Mouse (Mus musculus): ENCODE results near the gene Spink2. TPM values are rescaled to one million over a fixed set of nuclear protein-coding genes. Genes with fewer than 3 reads are reported as not detected.
"Not testable (repeated sequence)": the region's sequence is repeated elsewhere in the genome, so short reads cannot be mapped to it uniquely, and the experiment has no call there.

The Spink2 gene
- polyA plus RNA-seq, 1 experiment from 2014 or later, result not detected

DNA sequence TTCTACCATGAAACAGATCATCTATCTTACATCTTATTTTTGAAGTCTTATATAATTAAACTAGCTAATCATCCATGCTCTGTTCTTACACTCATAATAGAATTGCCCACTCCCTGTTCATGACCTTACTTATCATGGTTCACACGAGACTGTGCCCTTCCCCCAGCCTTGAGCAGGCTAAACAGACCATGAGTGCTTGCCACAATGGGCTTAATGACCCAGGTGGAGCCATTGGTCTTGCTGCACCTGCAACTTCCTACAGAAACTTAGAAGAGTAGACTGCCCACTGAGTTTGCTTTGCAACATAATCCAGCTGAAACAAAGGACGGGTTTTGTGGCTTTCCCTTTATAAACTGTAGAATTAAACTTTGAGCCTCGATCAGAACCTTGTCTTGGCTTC lies 22.5 kb downstream of the Spink2 start:
- H3K9ac ChIP-seq (replicated peaks; ENCODE audit: low read length), result no peak overlapping the region
- DNase-seq (no peak), ATAC-seq (ENCODE audit: low FRiP score, low TSS enrichment) (no peak)
- H3K9me3 ChIP-seq (ENCODE audit: control insufficient read depth, low read length), result no peaks in the 10 kb centered on the region; the same call in 1 of the 2 replicates
- no peaks in the 10 kb centered on the region for H3K36me3 ChIP-seq (ENCODE audit: control insufficient read depth, insufficient read depth, low read length)
- WGBS, result 59% methylated on average over 3 of the region's 3 CpGs
- H3K27me3 ChIP-seq (ENCODE audit: control insufficient read depth, insufficient read depth, low read length), result no peaks in the 10 kb centered on the region
- no peaks in the 10 kb centered on the region for H3K4me1 ChIP-seq (ENCODE audit: control insufficient read depth, insufficient read depth, low read length)
- H3K27ac ChIP-seq (replicated peaks; ENCODE audit: low read depth, low read length), result no peak overlapping the region
- H3K4me2 ChIP-seq (ENCODE audit: low read length), result no peak overlapping the region
- no peak overlapping the region for H3K4me3 ChIP-seq (replicated peaks; ENCODE audit: low read depth, low read length)

- no peak for ATAC-seq (ENCODE audit: low FRiP score, low TSS enrichment)
- no peaks in the 10 kb centered on the region; the same call in 1 of the 2 replicates for H3K9me3 ChIP-seq (ENCODE audit: control insufficient read depth, low read length)
- no peaks in the 10 kb centered on the region for H3K4me1 ChIP-seq (ENCODE audit: control insufficient read depth, insufficient read depth, low read length)
- H3K9ac ChIP-seq (replicated peaks; ENCODE audit: low read length), result no peak overlapping the region
- H3K36me3 ChIP-seq (ENCODE audit: control insufficient read depth, insufficient read depth, low read length), result no peaks in the 10 kb centered on the region
- H3K27ac ChIP-seq (replicated peaks; ENCODE audit: low read depth, low read length), result no peak overlapping the region
- WGBS, result 81% methylated on average over 3 of the region's 3 CpGs
- H3K4me2 ChIP-seq (ENCODE audit: low read length), result no peak overlapping the region
- H3K4me3 ChIP-seq (replicated peaks; ENCODE audit: low read depth, low read length), result no peak overlapping the region
- no peak for DNase-seq
- H3K27me3 ChIP-seq (ENCODE audit: control insufficient read depth, insufficient read depth, low read length), result no peaks in the 10 kb centered on the region
Observed at GRCm38 (mm10) chr5:77185351-77185750, 25.9 kb downstream of the Spink2 start.

GRCm38 (mm10) chr5:77183876-77184275 lies 27.4 kb downstream of the Spink2 start:
- not testable (repeated sequence) for ATAC-seq (ENCODE audit: low FRiP score, low TSS enrichment); H3K9me3 ChIP-seq (ENCODE audit: control insufficient read depth, low read length); H3K36me3 ChIP-seq (ENCODE audit: control insufficient read depth, insufficient read depth, low read length); H3K9ac ChIP-seq (replicated peaks; ENCODE audit: low read length); H3K4me2 ChIP-seq (ENCODE audit: low read length); H3K4me1 ChIP-seq (ENCODE audit: control insufficient read depth, insufficient read depth, low read length); H3K4me3 ChIP-seq (replicated peaks; ENCODE audit: low read depth, low read length); DNase-seq; H3K27me3 ChIP-seq (ENCODE audit: control insufficient read depth, insufficient read depth, low read length); H3K27ac ChIP-seq (replicated peaks; ENCODE audit: low read depth, low read length)
- WGBS, result 74% methylated on average over 5 of the region's 5 CpGs

- Histone ChIP-seq H3K36me3 (ENCODE audit: control insufficient read depth, insufficient read depth, low read length) (no peaks in the 10 kb centered on the region), H3K27me3 (ENCODE audit: control insufficient read depth, insufficient read depth, low read length) (no peaks in the 10 kb centered on the region), H3K4me1 (ENCODE audit: control insufficient read depth, insufficient read depth, low read length) (no peaks in the 10 kb centered on the region), H3K9ac (replicated peaks; ENCODE audit: low read length) (no peak overlapping the region), H3K4me2 (ENCODE audit: low read length) (no peak overlapping the region), H3K4me3 (replicated peaks; ENCODE audit: low read depth, low read length) (no peak overlapping the region), H3K27ac (replicated peaks; ENCODE audit: low read depth, low read length) (no peak overlapping the region), H3K9me3 (ENCODE audit: control insufficient read depth, low read length) (no peaks in the 10 kb centered on the region)
- DNase-seq (no peak), ATAC-seq (ENCODE audit: low FRiP score, low TSS enrichment) (no peak)
- 46% methylated on average over 1 of the region's 1 CpGs for WGBS
Observed at GRCm38 (mm10) chr5:77183338-77183737, 27.9 kb downstream of the Spink2 start.

DNA sequence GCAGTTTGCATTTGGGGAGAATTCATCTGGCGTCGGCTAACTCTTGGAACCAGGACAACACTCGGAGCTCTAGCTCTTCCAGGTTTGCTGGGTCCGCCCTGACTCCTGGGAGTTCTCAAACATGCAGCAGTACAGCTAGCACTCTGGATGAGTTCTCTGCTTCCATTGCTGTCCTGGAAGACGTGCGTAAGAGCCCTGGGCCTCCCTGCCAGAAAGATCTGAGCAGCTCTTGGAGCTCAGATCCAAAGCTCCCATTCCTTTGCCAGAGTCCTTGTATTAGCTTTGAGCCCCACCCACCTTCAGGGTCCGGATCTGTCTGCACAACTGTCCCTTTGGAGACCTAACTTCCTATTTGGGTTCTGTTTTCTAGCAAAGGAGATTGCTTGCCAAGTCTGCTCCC lies 29.8 kb downstream of the Spink2 start:
- 87% methylated on average over 7 of the region's 7 CpGs for WGBS
- Histone ChIP-seq H3K9ac (replicated peaks; ENCODE audit: low read length) (no peak overlapping the region), H3K4me1 (ENCODE audit: control insufficient read depth, insufficient read depth, low read length) (no peaks in the 10 kb centered on the region), H3K9me3 (ENCODE audit: control insufficient read depth, low read length) (no peaks in the 10 kb centered on the region), H3K36me3 (ENCODE audit: control insufficient read depth, insufficient read depth, low read length) (no peaks in the 10 kb centered on the region), H3K27me3 (ENCODE audit: control insufficient read depth, insufficient read depth, low read length) (no peaks in the 10 kb centered on the region), H3K4me2 (ENCODE audit: low read length) (no peak overlapping the region), H3K27ac (replicated peaks; ENCODE audit: low read depth, low read length) (no peak overlapping the region), H3K4me3 (replicated peaks; ENCODE audit: low read depth, low read length) (no peak overlapping the region)
- DNase-seq (no peak), ATAC-seq (ENCODE audit: low FRiP score, low TSS enrichment) (no peak)

DNA sequence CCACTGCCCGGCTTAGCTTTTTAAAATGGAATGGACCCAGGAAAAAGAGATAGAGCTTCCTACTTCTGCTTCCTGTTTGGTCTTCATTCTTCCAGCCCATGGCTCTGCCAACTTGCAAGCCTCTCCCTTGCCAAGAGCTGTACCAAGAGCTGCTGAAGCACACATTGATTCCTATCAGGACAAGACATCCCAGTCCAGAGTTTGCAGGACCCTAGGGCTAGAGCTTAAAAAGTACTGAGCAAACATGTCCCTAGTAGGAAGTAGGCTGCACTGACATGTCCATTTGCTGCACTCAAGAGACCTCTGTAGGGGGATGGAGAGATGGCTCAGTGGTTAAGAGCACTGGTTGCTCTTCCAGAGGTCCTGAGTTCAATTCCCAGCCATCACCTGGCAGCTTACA lies 32.3 kb downstream of the Spink2 start:
- WGBS, result 96% methylated on average over 1 of the region's 1 CpGs
- ATAC-seq (ENCODE audit: low FRiP score, low TSS enrichment), result no peak
- no peaks in the 10 kb centered on the region for H3K9me3 ChIP-seq (ENCODE audit: control insufficient read depth, low read length)
- no peak overlapping the region for H3K4me2 ChIP-seq (ENCODE audit: low read length)
- H3K4me3 ChIP-seq (replicated peaks; ENCODE audit: low read depth, low read length), result no peak overlapping the region
- H3K4me1 ChIP-seq (ENCODE audit: control insufficient read depth, insufficient read depth, low read length), result no peaks in the 10 kb centered on the region
- H3K36me3 ChIP-seq (ENCODE audit: control insufficient read depth, insufficient read depth, low read length), result no peaks in the 10 kb centered on the region
- no peak overlapping the region for H3K27ac ChIP-seq (replicated peaks; ENCODE audit: low read depth, low read length)
- no peaks in the 10 kb centered on the region for H3K27me3 ChIP-seq (ENCODE audit: control insufficient read depth, insufficient read depth, low read length)
- no peak for DNase-seq
- H3K9ac ChIP-seq (replicated peaks; ENCODE audit: low read length), result no peak overlapping the region

DNA sequence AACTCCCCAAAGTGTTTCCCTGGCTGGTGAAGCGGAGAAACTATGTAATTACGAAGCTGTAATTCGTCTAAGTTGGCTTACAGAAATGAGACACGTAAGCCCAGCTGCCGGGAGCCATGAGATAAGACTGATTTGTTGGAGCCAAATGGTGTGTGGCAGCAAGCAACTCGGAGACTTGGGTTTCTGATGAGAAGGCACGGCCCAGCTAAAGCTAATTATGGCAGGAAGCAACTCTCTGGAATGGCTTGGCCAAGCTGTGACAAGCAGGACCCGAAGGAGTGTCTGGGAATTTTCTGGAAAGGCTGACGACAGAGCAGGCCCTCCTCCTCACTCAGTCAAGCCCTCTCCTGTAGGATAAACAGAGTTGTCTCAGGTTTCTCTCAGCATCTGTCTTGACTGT lies 33.3 kb downstream of the Spink2 start:
- H3K4me2 ChIP-seq (ENCODE audit: low read length), result no peak overlapping the region
- 77% methylated on average over 9 of the region's 9 CpGs for WGBS
- H3K27me3 ChIP-seq (ENCODE audit: control insufficient read depth, insufficient read depth, low read length), result no peaks in the 10 kb centered on the region
- H3K4me3 ChIP-seq (replicated peaks; ENCODE audit: low read depth, low read length), result no peak overlapping the region
- no peaks in the 10 kb centered on the region for H3K4me1 ChIP-seq (ENCODE audit: control insufficient read depth, insufficient read depth, low read length)
- no peaks in the 10 kb centered on the region for H3K9me3 ChIP-seq (ENCODE audit: control insufficient read depth, low read length)
- H3K27ac ChIP-seq (replicated peaks; ENCODE audit: low read depth, low read length), result no peak overlapping the region
- H3K36me3 ChIP-seq (ENCODE audit: control insufficient read depth, insufficient read depth, low read length), result no peaks in the 10 kb centered on the region
- H3K9ac ChIP-seq (replicated peaks; ENCODE audit: low read length), result no peak overlapping the region
- no peak for DNase-seq
- ATAC-seq (ENCODE audit: low FRiP score, low TSS enrichment), result no peak

GRCm38 (mm10) chr5:77174779-77175178 lies 36.5 kb downstream of the Spink2 start:
- Histone ChIP-seq H3K27me3 (ENCODE audit: control insufficient read depth, insufficient read depth, low read length) (no peaks in the 10 kb centered on the region), H3K4me2 (ENCODE audit: low read length) (no peak overlapping the region), H3K4me1 (ENCODE audit: control insufficient read depth, insufficient read depth, low read length) (no peaks in the 10 kb centered on the region), H3K36me3 (ENCODE audit: control insufficient read depth, insufficient read depth, low read length) (no peaks in the 10 kb centered on the region), H3K4me3 (replicated peaks; ENCODE audit: low read depth, low read length) (no peak overlapping the region), H3K9me3 (ENCODE audit: control insufficient read depth, low read length) (no peaks in the 10 kb centered on the region), H3K27ac (replicated peaks; ENCODE audit: low read depth, low read length) (no peak overlapping the region), H3K9ac (replicated peaks; ENCODE audit: low read length) (no peak overlapping the region)
- WGBS, result 77% methylated on average over 4 of the region's 4 CpGs
- DNase-seq, result peak; percentile 31
- no peak; the same call in 1 of the 2 replicates for ATAC-seq (ENCODE audit: low FRiP score, low TSS enrichment)

- WGBS, result 58% methylated on average over 4 of the region's 5 CpGs
- no peak overlapping the region for H3K4me3 ChIP-seq (replicated peaks; ENCODE audit: low read depth, low read length)
- no peak overlapping the region for H3K27ac ChIP-seq (replicated peaks; ENCODE audit: low read depth, low read length)
- H3K4me1 ChIP-seq (ENCODE audit: control insufficient read depth, insufficient read depth, low read length), result no peaks in the 10 kb centered on the region
- DNase-seq, result peak; percentile 74
- no peak overlapping the region for H3K9ac ChIP-seq (replicated peaks; ENCODE audit: low read length)
- no peak for ATAC-seq (ENCODE audit: low FRiP score, low TSS enrichment)
- no peaks in the 10 kb centered on the region for H3K27me3 ChIP-seq (ENCODE audit: control insufficient read depth, insufficient read depth, low read length)
- H3K36me3 ChIP-seq (ENCODE audit: control insufficient read depth, insufficient read depth, low read length), result no peaks in the 10 kb centered on the region
- H3K9me3 ChIP-seq (ENCODE audit: control insufficient read depth, low read length), result no peaks in the 10 kb centered on the region
- no peak overlapping the region for H3K4me2 ChIP-seq (ENCODE audit: low read length)
Observed at GRCm38 (mm10) chr5:77170593-77170992, 40.7 kb downstream of the Spink2 start.

Data from midbrain, embryonic 14.5 days (tissue).